Mouse (Mus musculus): ENCODE measurements around the gene B3gnt8. TPM values are rescaled to one million over a fixed set of nuclear protein-coding genes. Genes with fewer than 3 reads are reported as not detected.
A peak's percentile ranks its signal among the peaks of the same experiment; 100 is the strongest.

Gene B3gnt8
- polyA plus RNA-seq, 1 experiment: 54.8 TPM

DNA sequence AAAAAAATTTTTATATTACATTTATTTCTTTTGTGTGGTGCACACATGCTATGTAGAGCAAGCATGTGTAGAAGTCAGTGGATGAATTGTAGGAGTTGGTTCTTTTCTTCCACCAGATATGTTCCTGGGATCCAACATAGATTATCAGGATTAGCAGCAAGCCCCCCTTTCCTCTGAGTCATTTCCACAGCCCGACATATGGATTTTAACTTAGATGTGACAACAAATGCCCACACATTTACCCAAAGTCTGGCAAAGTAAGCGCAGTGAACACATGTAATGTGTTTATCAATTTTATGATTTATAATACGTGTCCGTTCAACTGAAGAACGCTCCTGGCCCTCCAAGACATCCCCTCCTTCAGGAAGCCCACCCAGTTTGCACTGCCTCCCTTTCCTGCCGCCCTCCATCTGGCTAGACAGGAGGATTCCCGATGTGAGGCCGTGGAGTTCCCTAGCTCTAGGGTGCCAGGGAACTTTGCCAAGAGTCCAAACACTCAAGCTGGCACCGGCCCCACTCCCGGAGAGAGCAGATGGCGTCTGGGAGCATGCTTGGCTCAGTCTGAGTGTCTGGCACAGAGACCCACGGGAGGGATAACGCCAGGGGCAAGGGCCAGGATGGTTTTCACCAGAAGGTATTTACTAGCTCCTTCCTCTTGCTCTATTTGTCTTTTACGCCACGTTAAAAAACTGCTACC lies 49.8 kb downstream of the B3gnt8 start:
- no peak for DNase-seq (ENCODE audit: low read depth in 1 of 2, low spot score in 2 of 2)
- Histone ChIP-seq H3K27ac (ENCODE audit: insufficient read depth, low read length) (no peak overlapping the region), H3K4me1 (ENCODE audit: control insufficient read depth, insufficient read depth, insufficient read length) (peaks cover 8% of the 10 kb centered on the region; the same call in 1 of the 2 replicates), H3K36me3 (ENCODE audit: control insufficient read depth, insufficient read depth, low read length) (no peaks in the 10 kb centered on the region), H3K27me3 (ENCODE audit: control insufficient read depth, insufficient read depth, low read length) (peaks cover 2% of the 10 kb centered on the region; the same call in 1 of the 2 replicates), H3K4me3 (ENCODE audit: extremely low read depth, insufficient read depth, insufficient read length) (no peak overlapping the region)
- TF ChIP-seq POLR2A (IDR thresholded peaks at IDR 0.05; ENCODE audit: low read depth, low read length): no peak
- no peak for TF ChIP-seq CTCF (IDR thresholded peaks at IDR 0.05; ENCODE audit: extremely low read depth, insufficient read depth, insufficient read length, insufficient replicate concordance)
- whole genome bisulfite sequencing: 87% methylated on average over 15 of the region's 15 CpGs

DNA sequence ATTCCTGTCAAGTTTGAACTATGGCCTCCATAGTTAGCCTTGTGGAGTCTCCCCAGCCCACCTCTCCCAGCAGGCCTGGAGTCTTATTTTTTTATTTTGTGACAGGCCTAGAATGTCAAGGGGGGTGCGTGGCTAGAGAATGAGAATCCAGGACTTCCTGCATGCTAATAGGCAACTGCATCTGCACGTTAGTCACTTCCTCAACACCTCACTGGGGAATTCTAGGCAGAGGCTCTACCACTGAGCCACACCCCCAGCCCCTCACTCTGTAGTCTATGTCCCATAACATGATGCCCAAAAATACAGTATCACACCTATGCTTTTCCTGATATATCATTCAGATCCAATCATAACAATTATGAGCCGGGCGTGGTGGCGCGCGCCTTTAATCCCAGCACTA lies 50.6 kb downstream of the B3gnt8 start:
- Histone ChIP-seq H3K27me3 (ENCODE audit: control insufficient read depth, insufficient read depth, low read length) (peaks cover 2% of the 10 kb centered on the region; the same call in 1 of the 2 replicates), H3K36me3 (ENCODE audit: control insufficient read depth, insufficient read depth, low read length) (no peaks in the 10 kb centered on the region), H3K27ac (ENCODE audit: insufficient read depth, low read length) (no peak overlapping the region), H3K4me1 (ENCODE audit: control insufficient read depth, insufficient read depth, insufficient read length) (peaks cover 15% of the 10 kb centered on the region), H3K4me3 (ENCODE audit: extremely low read depth, insufficient read depth, insufficient read length) (no peak overlapping the region)
- no peak for TF ChIP-seq CTCF (IDR thresholded peaks at IDR 0.05; ENCODE audit: extremely low read depth, insufficient read depth, insufficient read length, insufficient replicate concordance)
- TF ChIP-seq POLR2A (IDR thresholded peaks at IDR 0.05; ENCODE audit: low read depth, low read length): no peak
- 87% methylated on average over 7 of the region's 7 CpGs for WGBS
- DNase-seq (ENCODE audit: low read depth in 1 of 2, low spot score in 2 of 2): no peak

GRCm38 (mm10) chr7:25679971-25680370 lies 53.5 kb downstream of the B3gnt8 start:
- WGBS: 5% methylated on average over 6 of the region's 6 CpGs
- DNase-seq (ENCODE audit: low read depth in 1 of 2, low spot score in 2 of 2): no peak
- H3K36me3 ChIP-seq (ENCODE audit: control insufficient read depth, insufficient read depth, low read length): no peaks in the 10 kb centered on the region
- H3K4me1 ChIP-seq (ENCODE audit: control insufficient read depth, insufficient read depth, insufficient read length): peaks cover 35% of the 10 kb centered on the region
- H3K4me3 ChIP-seq (ENCODE audit: extremely low read depth, insufficient read depth, insufficient read length): peak overlapping the region; percentile 40
- TF ChIP-seq POLR2A (IDR thresholded peaks at IDR 0.05; ENCODE audit: low read depth, low read length): no peak
- H3K27ac ChIP-seq (ENCODE audit: insufficient read depth, low read length): peak overlapping the region; percentile 99
- peaks cover 1% of the 10 kb centered on the region; the same call in 1 of the 2 replicates for H3K27me3 ChIP-seq (ENCODE audit: control insufficient read depth, insufficient read depth, low read length)

DNA sequence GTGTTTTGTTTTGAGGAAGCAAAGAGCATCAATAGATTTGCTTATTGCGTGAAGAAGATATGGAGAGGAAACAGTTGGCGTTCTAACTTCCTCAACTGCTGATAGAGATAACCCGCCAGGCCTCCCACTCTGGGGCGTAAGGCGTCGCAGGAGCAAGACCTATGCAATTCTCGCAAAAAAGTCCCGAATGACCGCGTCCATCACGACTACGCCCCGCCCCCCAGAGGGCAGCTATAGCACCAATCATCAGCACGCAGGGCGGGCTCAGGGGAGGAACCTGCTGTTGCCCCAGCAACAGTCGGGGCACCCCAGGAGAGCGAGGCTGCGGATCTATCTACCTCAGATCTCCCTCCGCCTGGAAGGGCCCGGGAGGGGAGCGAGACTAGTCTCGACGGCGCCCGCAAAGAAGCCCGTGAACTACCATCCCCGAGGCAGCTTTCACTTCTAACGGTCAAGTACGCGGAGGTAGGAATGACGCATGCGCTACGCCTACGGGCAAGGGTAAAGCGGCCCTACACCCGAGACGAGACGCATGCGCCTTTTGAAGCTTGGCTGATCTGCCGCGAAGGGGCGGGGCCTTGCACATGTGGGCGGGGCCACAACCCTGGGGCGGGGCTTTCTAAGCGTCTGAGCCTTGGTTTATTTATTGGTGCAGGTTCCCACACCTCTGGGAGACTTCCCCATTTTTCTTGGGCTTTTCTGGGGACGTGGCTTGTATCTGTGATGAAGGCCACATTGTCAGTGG lies 54.2 kb downstream of the B3gnt8 start, which contains the start of gene B9d2:
B9d2 (plus strand) TSS at position 267 of the 745 bp plus-strand sequence.
- TF ChIP-seq POLR2A (IDR thresholded peaks at IDR 0.05; ENCODE audit: low read depth, low read length) (no peak; the same call in none of the 2 replicates), CTCF (IDR thresholded peaks at IDR 0.05; ENCODE audit: extremely low read depth, insufficient read depth, insufficient read length, insufficient replicate concordance) (no peak)
- DNase-seq (ENCODE audit: low read depth in 1 of 2, low spot score in 2 of 2): peak; percentile 95 to 99
- H3K36me3 ChIP-seq (ENCODE audit: control insufficient read depth, insufficient read depth, low read length): no peaks in the 10 kb centered on the region
- peak within 1 kb of the TSS; percentile 80 for H3K4me3 ChIP-seq (ENCODE audit: extremely low read depth, insufficient read depth, insufficient read length)
- H3K4me1 ChIP-seq (ENCODE audit: control insufficient read depth, insufficient read depth, insufficient read length): peaks cover 35% of the 10 kb centered on the region
- H3K27me3 ChIP-seq (ENCODE audit: control insufficient read depth, insufficient read depth, low read length): no peaks in the 10 kb centered on the region
- H3K27ac ChIP-seq (ENCODE audit: insufficient read depth, low read length): peak within 1 kb of the TSS; percentile 99
- under 1% methylated on average over 46 of the region's 46 CpGs for WGBS

GRCm38 (mm10) chr7:25681341-25682231 lies 55.1 kb downstream of the B3gnt8 start:
- 6% methylated on average over 15 of the region's 15 CpGs for WGBS
- Histone ChIP-seq H3K4me3 (ENCODE audit: extremely low read depth, insufficient read depth, insufficient read length) (peak overlapping the region; percentile 37; the same call in 1 of the 2 replicates), H3K36me3 (ENCODE audit: control insufficient read depth, insufficient read depth, low read length) (no peaks in the 10 kb centered on the region), H3K4me1 (ENCODE audit: control insufficient read depth, insufficient read depth, insufficient read length) (peaks cover 43% of the 10 kb centered on the region), H3K27me3 (ENCODE audit: control insufficient read depth, insufficient read depth, low read length) (no peaks in the 10 kb centered on the region), H3K27ac (ENCODE audit: insufficient read depth, low read length) (peak overlapping the region; percentile 99)
- peak in 1 of 2 experiments; percentile 37 for DNase-seq (ENCODE audit: low read depth in 1 of 2, low spot score in 2 of 2)
- TF ChIP-seq POLR2A (IDR thresholded peaks at IDR 0.05; ENCODE audit: low read depth, low read length) (no peak), CTCF (IDR thresholded peaks at IDR 0.05; ENCODE audit: extremely low read depth, insufficient read depth, insufficient read length, insufficient replicate concordance) (no peak)

DNA sequence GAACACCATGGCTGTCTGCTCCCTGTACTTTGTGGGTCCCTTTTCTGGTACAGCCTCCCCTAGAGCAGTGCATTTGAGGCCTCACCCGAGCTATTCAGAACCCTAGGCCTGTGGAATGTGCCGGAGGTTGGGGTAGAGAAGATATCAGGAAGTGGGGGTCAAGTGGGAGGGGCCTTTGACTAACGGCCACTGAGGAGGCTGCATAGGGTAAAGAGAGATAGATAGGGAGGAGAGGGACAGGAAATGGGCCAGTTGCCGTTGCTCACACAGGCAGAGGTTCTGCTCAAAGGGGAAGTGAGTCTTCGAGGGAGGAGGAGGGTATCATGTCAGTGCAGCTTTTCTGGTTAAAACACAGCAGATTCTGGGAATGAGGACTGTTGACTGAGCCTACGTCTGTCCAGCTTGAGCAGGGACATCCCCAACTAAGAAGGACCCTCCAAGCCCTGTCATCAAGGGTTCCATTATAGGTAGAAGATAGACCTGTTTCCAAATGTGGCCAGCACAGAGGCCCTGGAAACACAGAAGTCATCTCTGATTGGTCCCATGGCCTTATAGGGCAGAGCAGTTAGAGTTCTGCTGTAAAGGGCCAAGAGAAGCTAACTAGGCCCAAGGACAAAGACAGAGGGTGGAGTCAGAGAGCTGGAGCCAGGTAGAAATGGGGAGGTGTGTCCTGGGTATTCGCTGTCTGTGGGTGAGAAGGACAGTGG lies 57.2 kb downstream of the B3gnt8 start:
- whole genome bisulfite sequencing: 6% methylated on average over 7 of the region's 7 CpGs
- TF ChIP-seq POLR2A (IDR thresholded peaks at IDR 0.05; ENCODE audit: low read depth, low read length) (peak; percentile 91), CTCF (IDR thresholded peaks at IDR 0.05; ENCODE audit: extremely low read depth, insufficient read depth, insufficient read length, insufficient replicate concordance) (no peak)
- peak overlapping the region; percentile 93 for H3K27ac ChIP-seq (ENCODE audit: insufficient read depth, low read length)
- no peak overlapping the region for H3K4me3 ChIP-seq (ENCODE audit: extremely low read depth, insufficient read depth, insufficient read length)
- no peaks in the 10 kb centered on the region for H3K27me3 ChIP-seq (ENCODE audit: control insufficient read depth, insufficient read depth, low read length)
- DNase-seq (ENCODE audit: low read depth in 1 of 2, low spot score in 2 of 2): peak; percentile 61 to 83
- no peaks in the 10 kb centered on the region for H3K36me3 ChIP-seq (ENCODE audit: control insufficient read depth, insufficient read depth, low read length)
- peaks cover 43% of the 10 kb centered on the region for H3K4me1 ChIP-seq (ENCODE audit: control insufficient read depth, insufficient read depth, insufficient read length)
